Mouse (Mus musculus) MEL (cell line): Measurements from ENCODE around the gene Syt3. TPM values are rescaled to one million over a fixed set of nuclear protein-coding genes. Genes with fewer than 3 reads are reported as not detected.

Source experiments
- DNase-seq: peaks from one replicate; pipeline ENCODE4 v3.0.0; 2011; ENCODE audit warnings: low read depth, low spot score
- H3K27ac ChIP-seq: 2 replicates; pipeline ENCODE4 v1.5.1; 2012; ENCODE audit warnings: low read depth, mild to moderate bottlenecking, control low read depth, low read length, moderate library complexity; ENCODE audit not compliant: control insufficient read depth
- H3K27me3 ChIP-seq, 2 experiments: fragments of 150-350 bp in 1 of 2; sonication (generic) in 1 of 2; 2 replicates each; pipeline ENCODE4 v1.6.1; 2012; ENCODE audit warnings: low read length in 2 of 2, mild to moderate bottlenecking in 2 of 2, improper control_type of control experiment in 1 of 2, moderate library complexity in 1 of 2; ENCODE audit not compliant: insufficient read depth in 2 of 2, control insufficient read depth in 1 of 2
- H3K36me3 ChIP-seq, 2 experiments: 2 replicates each; pipeline ENCODE4 v1.6.1; 2012 to 2014; ENCODE audit warnings: low read length in 2 of 2, improper control_type of control experiment in 1 of 2, inconsistent platforms in 1 of 2, mild to moderate bottlenecking in 1 of 2; ENCODE audit not compliant: insufficient read depth in 2 of 2, control insufficient read depth in 1 of 2
- H3K4me1 ChIP-seq, 2 experiments: fragments of 150-350 bp in 1 of 2; sonication (generic) in 1 of 2; 2 replicates each; pipeline ENCODE4 v1.6.1; 2012; ENCODE audit warnings: low read length in 2 of 2, improper control_type of control experiment in 1 of 2, mild to moderate bottlenecking in 1 of 2; ENCODE audit not compliant: insufficient read depth in 2 of 2, control insufficient read depth in 1 of 2
- H3K4me3 ChIP-seq, 2 experiments: fragments of 150-350 bp in 1 of 2; sonication (generic) in 1 of 2; 2 replicates each; pipeline ENCODE4 v1.5.1; 2012; ENCODE audit warnings: low read depth in 2 of 2, low read length in 2 of 2, mild to moderate bottlenecking in 2 of 2, moderate library complexity in 2 of 2, control low read depth in 1 of 2, improper control_type of control experiment in 1 of 2; ENCODE audit not compliant: control insufficient read depth in 1 of 2, insufficient read depth in 1 of 2
- H3K79me2 ChIP-seq: 2 replicates; pipeline ENCODE4 v1.6.1; 2012; ENCODE audit warnings: mild to moderate bottlenecking, low read length, moderate library complexity; ENCODE audit not compliant: control insufficient read depth, poor library complexity, insufficient read depth
- H3K9ac ChIP-seq: 2 replicates; pipeline ENCODE4 v1.6.1; 2012; ENCODE audit warnings: low read depth, mild to moderate bottlenecking, control low read depth, low read length, moderate library complexity; ENCODE audit not compliant: control insufficient read depth, poor library complexity, severe bottlenecking
- H3K9me3 ChIP-seq: fragments of 150-350 bp; sonication (generic); replicated peaks from 2 replicates; pipeline ENCODE4 v1.6.1; 2012; ENCODE audit warnings: mild to moderate bottlenecking, low read length, improper control_type of control experiment, moderate library complexity; ENCODE audit not compliant: insufficient read depth
- CHD1 ChIP-seq: IDR thresholded peaks from 2 replicates; pipeline ENCODE4 v1.6.1; 2012; ENCODE audit warnings: low read depth, mild to moderate bottlenecking, inconsistent platforms, low read length, improper control_type of control experiment
- CHD2 ChIP-seq: IDR thresholded peaks from 2 replicates; pipeline ENCODE4 v1.6.1; 2011; ENCODE audit warnings: low read length, improper control_type of control experiment
- EP300 ChIP-seq, 2 experiments: IDR thresholded peaks; 2 replicates each; pipeline ENCODE4 v1.6.1; 2011; ENCODE audit warnings: improper control_type of control experiment in 2 of 2, low read length in 2 of 2, low read depth in 1 of 2, mild to moderate bottlenecking in 1 of 2
- GABPA ChIP-seq: IDR thresholded peaks from 2 replicates; pipeline ENCODE4 v1.6.1; 2012; ENCODE audit warnings: low read depth, mild to moderate bottlenecking, inconsistent platforms, low read length, improper control_type of control experiment, moderate library complexity
- HCFC1 ChIP-seq: IDR thresholded peaks from 2 replicates; pipeline ENCODE4 v1.6.1; 2012; ENCODE audit warnings: low read depth, mild to moderate bottlenecking, inconsistent platforms, low read length, improper control_type of control experiment, moderate library complexity
- JUND ChIP-seq: IDR thresholded peaks from 2 replicates; pipeline ENCODE4 v1.6.1; 2011; ENCODE audit warnings: low read depth, mild to moderate bottlenecking, improper control_type of control experiment, low read length
- MAFK ChIP-seq: IDR thresholded peaks from 2 replicates; pipeline ENCODE4 v1.6.1; 2011; ENCODE audit warnings: low read depth, mild to moderate bottlenecking, low read length, improper control_type of control experiment, borderline replicate concordance
- MAZ ChIP-seq: IDR thresholded peaks from 2 replicates; pipeline ENCODE4 v1.6.1; 2012; ENCODE audit warnings: low read depth, mild to moderate bottlenecking, inconsistent platforms, low read length, improper control_type of control experiment
- MXI1 ChIP-seq: IDR thresholded peaks from 2 replicates; pipeline ENCODE4 v1.6.1; 2011; ENCODE audit warnings: mild to moderate bottlenecking, low read depth, low read length, improper control_type of control experiment
- MYC ChIP-seq: IDR thresholded peaks from 2 replicates; pipeline ENCODE4 v1.6.1; 2011; ENCODE audit warnings: low read depth, mild to moderate bottlenecking, low read length, improper control_type of control experiment, moderate library complexity
- NELFE ChIP-seq: IDR thresholded peaks from 2 replicates; pipeline ENCODE4 v1.6.1; 2011; ENCODE audit warnings: low read depth, low read length, improper control_type of control experiment
- POLR2AphosphoS2 ChIP-seq: IDR thresholded peaks from 2 replicates; pipeline ENCODE4 v1.6.1; 2011; ENCODE audit warnings: low read length, improper control_type of control experiment
- POLR2AphosphoS5 ChIP-seq: IDR thresholded peaks from 2 replicates; pipeline ENCODE4 v1.6.1; 2012; ENCODE audit warnings: low read depth, borderline replicate concordance, mild to moderate bottlenecking, inconsistent platforms, low read length, moderate library complexity, mixed read lengths
- RCOR1 ChIP-seq: IDR thresholded peaks from 2 replicates; pipeline ENCODE4 v1.6.1; 2012; ENCODE audit warnings: low read depth, mild to moderate bottlenecking, inconsistent platforms, low read length, improper control_type of control experiment
- SMC3 ChIP-seq: IDR thresholded peaks from 2 replicates; pipeline ENCODE4 v1.6.1; 2011; ENCODE audit warnings: low read depth, low read length, improper control_type of control experiment
- TAL1 ChIP-seq: IDR thresholded peaks from 2 replicates; pipeline ENCODE4 v1.6.1; 2012; ENCODE audit warnings: mild to moderate bottlenecking, inconsistent platforms, low read length, moderate library complexity, mixed read lengths
- TBP ChIP-seq: IDR thresholded peaks from 2 replicates; pipeline ENCODE4 v1.8.0; 2011; ENCODE audit warnings: low read depth, low read length, improper control_type of control experiment
- UBTF ChIP-seq: IDR thresholded peaks from 2 replicates; pipeline ENCODE4 v1.6.1; 2012; ENCODE audit warnings: low read depth, mild to moderate bottlenecking, inconsistent platforms, low read length, improper control_type of control experiment, moderate library complexity, borderline replicate concordance; ENCODE audit not compliant: insufficient read depth
- USF1 ChIP-seq: IDR thresholded peaks from 2 replicates; pipeline ENCODE4 v1.6.1; 2014; ENCODE audit warnings: low read depth, mild to moderate bottlenecking, inconsistent platforms, low read length, improper control_type of control experiment, moderate library complexity
- USF2 ChIP-seq, 2 experiments: IDR thresholded peaks; 2 replicates each; pipeline ENCODE4 v1.6.1; 2011 to 2012; ENCODE audit warnings: improper control_type of control experiment in 2 of 2, low read length in 2 of 2, borderline replicate concordance in 1 of 2, inconsistent platforms in 1 of 2, low read depth in 1 of 2, mild to moderate bottlenecking in 1 of 2; ENCODE audit not compliant: insufficient read depth in 1 of 2
- ZKSCAN1 ChIP-seq: IDR thresholded peaks from 2 replicates; pipeline ENCODE4 v1.6.1; 2012; ENCODE audit warnings: low read depth, mild to moderate bottlenecking, inconsistent platforms, low read length, improper control_type of control experiment, moderate library complexity
- ZNF384 ChIP-seq: IDR thresholded peaks from 2 replicates; pipeline ENCODE4 v1.6.1; 2012; ENCODE audit warnings: low read depth, mild to moderate bottlenecking, inconsistent platforms, low read length, improper control_type of control experiment
- polyA plus RNA-seq, 2 experiments: library from polyadenylated mRNA; stranded (reverse) in 1 of 2; unstranded in 1 of 2; fragments of >175 nt in 1 of 2; fragments of >200 nt in 1 of 2; gene quantifications; 2 replicates each; pipeline versions ENCODE4 v1.2.1 to v1.2.4; 2012; ENCODE audit warnings: low replicate concordance in 2 of 2, low read depth in 1 of 2; ENCODE audit not compliant: insufficient read length in 2 of 2, insufficient read depth in 1 of 2, missing spikeins in 1 of 2
- total RNA-seq: library from RNA; depleted of rRNA; stranded (reverse); fragments of 300-350 nt; gene quantifications from 2 replicates; pipeline ENCODE4 v1.2.3, GENCODE M21; 2012

Syt3 gene
- total and polyA plus RNA-seq, 3 experiments: 0.08 to 0.56 TPM; not detected in 1

DNA sequence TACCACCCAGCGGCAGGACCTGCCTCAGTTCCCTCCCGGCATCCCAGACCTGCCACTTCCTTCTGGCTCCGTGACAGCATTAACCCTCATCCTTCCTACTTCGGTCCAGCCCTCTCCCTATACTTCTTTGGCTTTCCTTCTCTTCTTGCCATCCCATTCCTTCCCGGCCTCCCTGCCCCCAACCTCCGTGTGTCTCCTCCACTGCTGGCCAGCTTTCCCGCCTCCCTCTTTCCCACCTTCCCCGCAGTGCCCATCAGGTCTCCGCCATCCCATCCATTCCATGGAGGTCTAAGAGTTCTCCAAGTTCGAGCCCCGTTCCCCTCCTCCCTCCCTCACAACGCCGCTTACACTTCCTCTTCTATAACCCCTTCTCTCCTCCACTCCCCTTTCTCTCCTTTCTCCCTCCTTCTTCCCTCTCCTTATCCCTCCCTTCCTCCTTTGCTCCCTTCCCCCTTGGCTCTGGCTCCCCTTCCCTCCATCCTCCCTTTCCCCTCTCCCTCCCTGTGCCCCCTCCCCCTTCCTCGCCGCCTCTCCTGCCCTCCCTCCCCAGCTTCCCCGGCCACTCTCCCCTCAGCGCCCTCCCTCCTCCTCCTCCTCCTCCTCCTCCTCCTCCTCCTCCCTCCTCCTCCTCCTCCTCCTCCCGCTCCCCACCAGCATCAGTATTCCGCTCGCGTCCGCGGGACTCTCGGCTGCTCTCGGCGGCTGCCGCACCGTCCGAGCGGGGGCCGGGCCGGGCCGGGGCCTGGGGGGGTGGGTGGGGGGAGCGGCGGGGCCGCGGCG, 44.5 kb downstream of the Syt3 start:
- no peaks in the 10 kb centered on the region for H3K79me2 ChIP-seq
- H3K27me3 ChIP-seq: no peaks in the 10 kb centered on the region
- H3K4me1 ChIP-seq: no peaks in the 10 kb centered on the region
- H3K9me3 ChIP-seq: no peaks in the 10 kb centered on the region
- H3K27ac ChIP-seq: no peak overlapping the region
- H3K36me3 ChIP-seq: no peaks in the 10 kb centered on the region
- no peak overlapping the region for H3K4me3 ChIP-seq
- TF ChIP-seq POLR2AphosphoS5: no peak
- TF ChIP-seq EP300 (IDR thresholded peaks at IDR 0.05; ENCODE audit: low read depth in 1 of 2, low read length in 2 of 2): no peak
- no peak for TF ChIP-seq TBP
- no peak for TF ChIP-seq MXI1
- no peak for TF ChIP-seq CHD1
- no peak for TF ChIP-seq POLR2AphosphoS2
- no peak for TF ChIP-seq ZNF384
- no peak for TF ChIP-seq MYC
- TF ChIP-seq HCFC1: no peak
- TF ChIP-seq GABPA: no peak
- no peak for TF ChIP-seq RCOR1
- no peak for TF ChIP-seq MAFK
- TF ChIP-seq MAZ: no peak
- TF ChIP-seq USF2 (IDR thresholded peaks at IDR 0.05; ENCODE audit: borderline replicate concordance in 1 of 2, insufficient read depth in 1 of 2, low read depth in 1 of 2, low read length in 2 of 2): no peak
- no peak for TF ChIP-seq JUND
- no peak for TF ChIP-seq TAL1
- no peak for TF ChIP-seq NELFE
- H3K9ac ChIP-seq: no peak overlapping the region
- no peak for DNase-seq

DNA sequence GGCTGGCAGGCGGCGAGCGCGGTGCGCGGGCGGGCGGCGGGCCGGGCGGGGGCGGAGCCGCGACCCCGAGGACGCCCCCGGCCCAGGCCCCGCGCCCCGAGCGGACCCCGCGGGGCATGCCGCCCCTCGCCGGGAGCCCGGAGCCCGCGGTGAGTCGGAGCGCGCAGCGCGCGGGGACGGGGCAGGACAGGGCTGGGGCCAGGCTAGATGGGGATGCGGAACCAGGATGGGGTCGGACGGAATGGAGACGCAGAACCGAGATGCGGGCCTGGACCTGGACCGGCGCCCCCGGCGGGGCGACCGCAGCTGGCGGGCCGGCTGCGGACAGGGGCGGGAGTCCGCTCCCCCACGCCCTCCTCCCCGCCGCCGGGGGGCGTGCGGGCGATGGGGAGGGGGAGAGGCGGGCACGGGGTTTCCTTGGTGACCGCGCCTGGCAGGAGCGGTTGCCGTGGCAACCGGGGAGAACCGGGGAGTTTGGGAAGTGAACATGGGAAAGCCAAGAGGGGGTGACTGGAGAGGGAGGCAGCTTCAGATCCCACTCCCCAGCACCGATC, 45.1 kb downstream of the Syt3 start, which contains the start of gene Lrrc4b:
Gene Lrrc4b (plus strand): TSS at position 51 of the 554 bp plus-strand sequence.
- H3K79me2 ChIP-seq: no peaks in the 10 kb centered on the region
- 0 out of 4 replicates have a peak, but pooled peaks cover 0 to 2% of the 10 kb centered on the region in 2 experiments for H3K36me3 ChIP-seq
- H3K27ac ChIP-seq: no peak within 1 kb of the TSS
- H3K9ac ChIP-seq: no peak within 1 kb of the TSS
- no peak within 1 kb of the TSS for H3K4me3 ChIP-seq
- H3K4me1 ChIP-seq: no peaks in the 10 kb centered on the region
- DNase-seq: no peak
- no peak for TF ChIP-seq ZKSCAN1
- no peak for TF ChIP-seq TAL1
- TF ChIP-seq RCOR1: no peak
- no peak for TF ChIP-seq TBP
- no peak for TF ChIP-seq MXI1
- no peak for TF ChIP-seq UBTF
- TF ChIP-seq JUND: no peak
- no peak for TF ChIP-seq CHD2
- TF ChIP-seq USF1: no peak
- no peak for TF ChIP-seq SMC3
- TF ChIP-seq, all 39 proteins: peak for 0
- no peaks in the 10 kb centered on the region for H3K9me3 ChIP-seq
- no peaks in the 10 kb centered on the region for H3K27me3 ChIP-seq
